Mouse (Mus musculus): ENCODE results near the gene Scnn1g. TPM values are rescaled to one million over a fixed set of nuclear protein-coding genes. Genes with fewer than 3 reads are reported as not detected.

Gene Scnn1g
- total and polyA plus RNA-seq, 2 experiments from 2014 or later, result 0.10 TPM; not detected in 1

- Histone ChIP-seq H3K4me3 (ENCODE audit: low read depth, low read length) (no peak overlapping the region), H3K27ac (ENCODE audit: low read depth, low read length) (no peak overlapping the region), H3K9me3 (ENCODE audit: low read length) (no peaks in the 10 kb centered on the region), H3K9ac (no peak overlapping the region), H3K36me3 (ENCODE audit: insufficient read depth) (no peaks in the 10 kb centered on the region), H3K4me1 (ENCODE audit: insufficient read depth) (no peaks in the 10 kb centered on the region), H3K27me3 (ENCODE audit: insufficient read depth, low read length) (peaks cover 14% of the 10 kb centered on the region; the same call in 1 of the 2 replicates), H3K4me2 (ENCODE audit: low read depth) (no peak overlapping the region)
- no peak for DNase-seq
- 26% methylated on average over 5 of the region's 5 CpGs for WGBS
- 0 out of 2 replicates have a peak, but pooled peaks have one; percentile 7 for TF ChIP-seq CTCF (IDR thresholded peaks at IDR 0.05; ENCODE audit: low read depth)
- ATAC-seq, result no peak
These were observed 4.1 kb upstream of the Scnn1g start for GRCm38 (mm10) chr7:121730225-121730624.

DNA sequence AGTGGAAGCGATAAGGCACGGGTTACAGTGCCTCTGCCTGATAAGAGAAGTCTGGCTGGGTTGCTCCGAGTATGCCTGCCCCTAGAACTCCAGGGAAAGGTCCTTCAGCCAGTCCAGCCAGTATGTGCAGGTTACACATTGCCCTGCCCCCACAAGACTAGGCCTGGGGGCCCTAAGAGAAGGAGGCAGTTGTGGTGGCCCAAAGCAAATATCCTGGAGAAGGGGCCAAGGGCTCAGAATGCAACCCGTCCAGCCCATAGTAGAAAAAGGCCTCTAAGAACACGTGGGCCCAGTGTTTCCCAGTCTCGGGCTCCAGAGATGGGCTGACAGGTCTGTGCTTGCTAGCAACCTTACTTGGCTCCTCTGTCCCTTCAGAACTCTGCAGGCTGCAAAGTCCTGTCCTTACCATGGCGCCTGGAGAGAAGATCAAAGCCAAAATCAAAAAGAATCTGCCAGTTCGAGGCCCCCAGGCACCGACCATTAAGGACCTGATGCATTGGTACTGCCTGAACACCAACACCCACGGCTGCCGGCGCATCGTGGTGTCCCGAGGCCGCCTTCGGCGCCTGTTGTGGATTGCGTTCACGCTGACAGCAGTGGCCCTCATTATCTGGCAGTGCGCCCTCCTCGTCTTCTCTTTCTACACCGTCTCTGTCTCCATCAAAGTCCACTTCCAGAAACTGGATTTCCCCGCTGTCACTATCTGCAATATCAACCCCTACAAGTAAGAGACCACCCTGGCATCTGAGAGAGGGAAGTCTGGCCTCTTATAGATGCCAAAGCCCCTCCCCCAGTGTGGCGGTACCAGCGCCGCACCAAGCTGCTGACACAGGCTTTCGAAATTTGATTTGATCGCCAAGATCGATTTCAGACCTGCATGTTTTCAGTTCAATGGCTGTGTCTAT lies 3.5 kb downstream of the Scnn1g start:
- H3K36me3 ChIP-seq (ENCODE audit: insufficient read depth), result no peaks in the 10 kb centered on the region
- no peak overlapping the region for H3K27ac ChIP-seq (ENCODE audit: low read depth, low read length)
- H3K4me3 ChIP-seq (ENCODE audit: low read depth, low read length), result no peak overlapping the region
- no peak overlapping the region for H3K9ac ChIP-seq
- 79% methylated on average over 29 of the region's 29 CpGs for WGBS
- no peaks in the 10 kb centered on the region for H3K9me3 ChIP-seq (ENCODE audit: low read length)
- ATAC-seq, result no peak
- no peaks in the 10 kb centered on the region for H3K4me1 ChIP-seq (ENCODE audit: insufficient read depth)
- H3K4me2 ChIP-seq (ENCODE audit: low read depth), result no peak overlapping the region
- no peak for TF ChIP-seq CTCF (IDR thresholded peaks at IDR 0.05; ENCODE audit: low read depth)
- peaks cover 14% of the 10 kb centered on the region; the same call in 1 of the 2 replicates for H3K27me3 ChIP-seq (ENCODE audit: insufficient read depth, low read length)
- no peak for DNase-seq

DNA sequence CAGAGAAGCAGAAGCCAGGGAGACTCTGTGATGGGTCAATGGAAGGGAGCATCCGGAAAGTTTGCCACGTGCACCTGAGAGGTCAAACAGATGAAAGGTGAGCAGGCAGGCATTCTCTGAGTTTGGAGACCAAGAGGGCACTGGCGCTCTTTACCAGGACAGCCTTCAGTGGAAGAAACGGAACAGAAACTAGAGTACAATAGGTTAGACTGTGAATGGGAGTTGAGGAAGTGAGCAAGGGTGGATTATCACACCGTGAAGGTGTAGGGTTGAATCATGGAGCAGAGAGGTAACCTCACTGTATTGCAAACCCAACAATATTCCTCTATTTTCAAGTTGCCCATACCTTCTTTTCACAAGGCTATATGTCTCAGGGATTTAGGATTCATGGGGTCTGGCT lies 16.0 kb downstream of the Scnn1g start:
- Histone ChIP-seq H3K4me3 (ENCODE audit: low read depth, low read length) (no peak overlapping the region), H3K27ac (ENCODE audit: low read depth, low read length) (no peak overlapping the region), H3K27me3 (ENCODE audit: insufficient read depth, low read length) (no peaks in the 10 kb centered on the region), H3K4me1 (ENCODE audit: insufficient read depth) (no peaks in the 10 kb centered on the region), H3K9me3 (ENCODE audit: low read length) (no peaks in the 10 kb centered on the region), H3K36me3 (ENCODE audit: insufficient read depth) (no peaks in the 10 kb centered on the region), H3K9ac (no peak overlapping the region), H3K4me2 (ENCODE audit: low read depth) (no peak overlapping the region)
- WGBS, result 77% methylated on average over 5 of the region's 5 CpGs
- DNase-seq, result no peak
- ATAC-seq, result no peak
- no peak for TF ChIP-seq CTCF (IDR thresholded peaks at IDR 0.05; ENCODE audit: low read depth)

DNA sequence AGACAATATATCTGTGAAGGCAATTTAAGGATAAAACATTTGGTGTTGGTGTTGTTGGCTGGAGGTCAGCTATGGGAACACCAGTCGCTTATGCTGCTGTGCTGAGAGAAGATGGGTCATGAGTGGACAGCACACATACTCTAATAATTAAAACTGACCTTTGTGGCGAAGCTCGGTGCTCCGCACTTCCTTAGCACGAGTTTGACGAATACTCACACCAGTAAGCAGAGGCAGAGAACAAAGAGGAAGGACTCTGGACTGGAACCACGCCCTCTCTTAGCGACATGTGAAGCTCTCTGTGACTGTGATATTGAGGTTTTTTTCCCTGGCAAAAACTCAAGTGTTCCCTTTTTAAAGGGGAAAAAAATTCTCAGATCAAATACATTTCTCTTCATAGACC lies 20.5 kb downstream of the Scnn1g start:
- Histone ChIP-seq H3K9me3 (ENCODE audit: low read length) (no peaks in the 10 kb centered on the region), H3K27ac (ENCODE audit: low read depth, low read length) (no peak overlapping the region), H3K4me2 (ENCODE audit: low read depth) (no peak overlapping the region), H3K27me3 (ENCODE audit: insufficient read depth, low read length) (no peaks in the 10 kb centered on the region), H3K9ac (no peak overlapping the region), H3K4me3 (ENCODE audit: low read depth, low read length) (no peak overlapping the region), H3K4me1 (ENCODE audit: insufficient read depth) (no peaks in the 10 kb centered on the region), H3K36me3 (ENCODE audit: insufficient read depth) (no peaks in the 10 kb centered on the region)
- TF ChIP-seq CTCF (IDR thresholded peaks at IDR 0.05; ENCODE audit: low read depth), result no peak
- WGBS, result 80% methylated on average over 8 of the region's 8 CpGs
- no peak for DNase-seq
- no peak for ATAC-seq

- H3K4me3 ChIP-seq (ENCODE audit: low read depth, low read length), result no peak overlapping the region
- H3K4me1 ChIP-seq (ENCODE audit: insufficient read depth), result no peaks in the 10 kb centered on the region
- no peak for ATAC-seq
- H3K27me3 ChIP-seq (ENCODE audit: insufficient read depth, low read length), result no peaks in the 10 kb centered on the region
- no peak overlapping the region for H3K27ac ChIP-seq (ENCODE audit: low read depth, low read length)
- 75% methylated on average over 4 of the region's 4 CpGs for WGBS
- H3K4me2 ChIP-seq (ENCODE audit: low read depth), result no peak overlapping the region
- no peak for DNase-seq
- H3K9ac ChIP-seq, result no peak overlapping the region
- H3K9me3 ChIP-seq (ENCODE audit: low read length), result no peaks in the 10 kb centered on the region
- TF ChIP-seq CTCF (IDR thresholded peaks at IDR 0.05; ENCODE audit: low read depth), result no peak
- H3K36me3 ChIP-seq (ENCODE audit: insufficient read depth), result no peaks in the 10 kb centered on the region
These were observed 29.0 kb downstream of the Scnn1g start for GRCm38 (mm10) chr7:121763328-121763727.

GRCm38 (mm10) chr7:121767900-121768299 lies 33.6 kb downstream of the Scnn1g start:
- no peaks in the 10 kb centered on the region for H3K4me1 ChIP-seq (ENCODE audit: insufficient read depth)
- H3K4me2 ChIP-seq (ENCODE audit: low read depth), result no peak overlapping the region
- ATAC-seq (no peak), DNase-seq (no peak)
- H3K27me3 ChIP-seq (ENCODE audit: insufficient read depth, low read length), result no peaks in the 10 kb centered on the region
- no peak overlapping the region for H3K4me3 ChIP-seq (ENCODE audit: low read depth, low read length)
- TF ChIP-seq CTCF (IDR thresholded peaks at IDR 0.05; ENCODE audit: low read depth), result no peak
- WGBS, result 79% methylated on average over 3 of the region's 3 CpGs
- H3K9ac ChIP-seq, result no peak overlapping the region
- H3K27ac ChIP-seq (ENCODE audit: low read depth, low read length), result no peak overlapping the region
- H3K9me3 ChIP-seq (ENCODE audit: low read length), result no peaks in the 10 kb centered on the region
- no peaks in the 10 kb centered on the region for H3K36me3 ChIP-seq (ENCODE audit: insufficient read depth)

DNA sequence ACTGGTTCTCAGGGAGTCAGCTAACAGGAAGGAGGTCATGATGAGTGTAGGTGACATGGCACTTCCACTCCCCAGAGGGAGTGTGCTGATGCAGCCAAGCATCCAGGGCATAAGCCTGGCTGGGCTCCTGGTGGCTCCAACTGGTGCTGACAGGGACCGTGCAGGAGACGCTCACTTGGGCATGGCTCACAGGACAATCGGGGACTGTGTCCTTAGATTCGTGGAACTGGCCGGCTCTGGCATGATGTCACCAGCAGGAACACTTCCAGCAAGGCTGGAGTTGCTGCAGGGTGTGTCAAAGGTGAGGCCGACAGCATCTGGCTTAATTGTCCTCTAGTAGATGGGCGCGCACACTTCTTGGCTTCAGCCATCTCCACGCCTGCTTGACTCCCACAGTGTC lies 34.7 kb downstream of the Scnn1g start:
- no peaks in the 10 kb centered on the region for H3K36me3 ChIP-seq (ENCODE audit: insufficient read depth)
- WGBS, result 85% methylated on average over 9 of the region's 9 CpGs

More for the DNA sequence above, 34.7 kb downstream of the Scnn1g start:
- no peak for DNase-seq
- Histone ChIP-seq H3K4me3 (ENCODE audit: low read depth, low read length) (no peak overlapping the region), H3K9me3 (ENCODE audit: low read length) (no peaks in the 10 kb centered on the region), H3K4me1 (ENCODE audit: insufficient read depth) (no peaks in the 10 kb centered on the region), H3K27ac (ENCODE audit: low read depth, low read length) (no peak overlapping the region), H3K9ac (no peak overlapping the region), H3K27me3 (ENCODE audit: insufficient read depth, low read length) (no peaks in the 10 kb centered on the region), H3K4me2 (ENCODE audit: low read depth) (no peak overlapping the region)
- no peak for TF ChIP-seq CTCF (IDR thresholded peaks at IDR 0.05; ENCODE audit: low read depth)
- no peak for ATAC-seq
